Comparison of ENCODE assay signal across 11 mouse cellular contexts in the genomic region with DNA sequence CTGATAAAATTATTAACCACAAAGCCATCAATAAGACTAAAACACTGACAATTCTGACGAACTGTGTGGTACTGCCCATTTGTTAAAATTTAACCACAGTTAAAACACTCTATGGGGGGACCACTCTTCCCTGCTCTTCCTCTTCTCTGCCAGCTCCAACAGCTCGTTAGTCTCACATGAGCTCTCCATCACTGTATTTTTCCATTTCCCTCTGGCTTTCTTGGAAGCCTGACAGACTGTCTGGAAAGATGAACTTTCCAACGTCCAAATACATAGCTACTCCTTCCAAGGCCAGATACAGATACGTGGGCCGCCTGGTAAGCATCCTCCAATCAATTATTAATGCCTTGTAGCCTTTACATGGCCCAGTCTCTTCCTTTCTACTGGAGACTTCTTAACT. TPM values are rescaled to one million over a fixed set of nuclear protein-coding genes. Genes with fewer than 3 reads are reported as not detected.
A peak's percentile ranks its signal among the peaks of the same experiment; 100 is the strongest.
DNase-seq lines count a peak whose midpoint lies in the region; TF ChIP-seq lines count a peak whose summit lies in the region.
"Had no signal": no experiment of that assay in that cellular context is flagged by ENCODE, and none has a peak within 500 bp of the region (broad histone marks: within the 10 kb centered on the region; RNA-seq: fewer than 3 reads in every experiment).

No protein-coding gene starts in this region.

- WGBS in heart, adult 2 months: 32% methylated on average over 5 of the region's 5 CpGs
- WGBS in liver, adult 2 months: 17% methylated on average over 5 of the region's 5 CpGs

- no peak overlapping the region for H3K9ac ChIP-seq in heart, adult 2 months (ENCODE audit: low read depth, low read length)
- no peak overlapping the region for H3K9ac ChIP-seq in liver, adult 2 months (ENCODE audit: low read depth, low read length)
- H3K9ac ChIP-seq: embryonic facial prominence, embryonic 15.5 days had no signal

- H3K79me2 ChIP-seq in heart, adult 2 months (replicated peaks; ENCODE audit: control insufficient read depth, insufficient read depth, low read length): peaks cover 2% of the 10 kb centered on the region; the same call in 1 of the 2 replicates
- peaks cover 27% of the 10 kb centered on the region; the same call in 1 of the 2 replicates for H3K79me2 ChIP-seq in liver, adult 2 months (ENCODE audit: control insufficient read depth, insufficient read depth, low read length)

- H3K36me3 ChIP-seq in heart, adult 2 months (ENCODE audit: control insufficient read depth, insufficient read depth, low read length): no peaks in the 10 kb centered on the region; the same call in 1 of the 2 replicates
- 0 out of 2 replicates have a peak, but pooled peaks cover under 1% of the 10 kb centered on the region for H3K36me3 ChIP-seq in liver, adult 2 months (ENCODE audit: control insufficient read depth, insufficient read depth, low read length)
- H3K36me3 ChIP-seq: embryonic facial prominence, embryonic 15.5 days had no signal

- H3K4me1 ChIP-seq in heart, adult 2 months (ENCODE audit: control insufficient read depth, insufficient read depth, low read length): peaks cover 5% of the 10 kb centered on the region
- H3K4me1 ChIP-seq in liver, adult 2 months (ENCODE audit: control insufficient read depth, insufficient read depth, low read length): peaks cover 21% of the 10 kb centered on the region
- H3K4me1 ChIP-seq: embryonic facial prominence, embryonic 15.5 days had no signal

- DNase-seq in heart, adult 18-20 months: peak; percentile 66 to 68
- no peak for DNase-seq in heart, adult 2 months
- DNase-seq in liver, adult 2 months (ENCODE audit: extremely low read depth, low read depth, low spot score): peak; percentile 72
- no peak for DNase-seq in liver
- DNase-seq in cerebellum, adult 8-10 months: peak; percentile 59
- DNase-seq in lung, postnatal 14 days: peak; percentile 30
- no peak for DNase-seq in ovary, postnatal 10 days (ENCODE audit: low spot score)
- DNase-seq: retina, postnatal 1 day had no signal

- no peak for TF ChIP-seq EP300 in heart, adult 2 months (IDR thresholded peaks at IDR 0.05; ENCODE audit: insufficient read depth, low read depth, low read length)

- H3K27me3 ChIP-seq in heart, adult 2 months (ENCODE audit: control insufficient read depth, insufficient read depth, low read length): no peaks in the 10 kb centered on the region
- no peaks in the 10 kb centered on the region for H3K27me3 ChIP-seq in liver, adult 2 months (ENCODE audit: control insufficient read depth, insufficient read depth, low read length)
- H3K27me3 ChIP-seq: CH12.LX; embryonic facial prominence, embryonic 15.5 days had no signal

- no peak for TF ChIP-seq POLR2A in heart, adult 2 months (IDR thresholded peaks at IDR 0.05; ENCODE audit: insufficient read depth, low read depth, low read length)
- no peak for TF ChIP-seq POLR2A in liver, adult 2 months (IDR thresholded peaks at IDR 0.05; ENCODE audit: extremely low read depth, insufficient read depth, low read length)

- H3K27ac ChIP-seq in heart, adult 2 months: no peak overlapping the region
- no peak overlapping the region for H3K27ac ChIP-seq in liver, adult 2 months (replicated peaks; ENCODE audit: insufficient read depth, low read depth, low read length)
- H3K27ac ChIP-seq: embryonic facial prominence, embryonic 15.5 days had no signal

- TF ChIP-seq CTCF in heart, adult 2 months (IDR thresholded peaks at IDR 0.05): no peak
- no peak for TF ChIP-seq CTCF in liver, adult 2 months (IDR thresholded peaks at IDR 0.05; ENCODE audit: low read depth, low read length)

- intact Hi-C loops in heart, adult 2 months (cut with DNase I): no loop called here

- no peak overlapping the region for H3K4me3 ChIP-seq in heart, adult 2 months
- no peak overlapping the region for H3K4me3 ChIP-seq in liver, adult 2 months (ENCODE audit: insufficient read depth, low read depth, low read length)
- H3K4me3 ChIP-seq: embryonic facial prominence, embryonic 15.5 days; myocyte had no signal

RNA-seq across cellular contexts. Expression of gene Slc16a10, which starts 38.3 kb away (rescaled TPM):
- total RNA-seq in heart, adult 18-20 months (2021): 10 to 100 TPM; 18.8 to 21.7 TPM
- total RNA-seq in heart, adult 2 months (2021): 10 to 100 TPM; 21.0 to 21.9 TPM
- 15.3 and 28.3 TPM in 2 replicates for polyA plus RNA-seq in heart, adult 2 months (2012; rRNA removed)
- total RNA-seq in liver, adult 2 months (2014; rRNA removed): 72.2 and 76.0 TPM in 2 replicates
- polyA plus RNA-seq in liver, adult 2 months (2012; rRNA removed): 55.4 and 61.4 TPM in 2 replicates

Comparison
In these comparisons a context has a peak if more than half of its experiments do, and no peak if none do; other contexts are left out.
1. DNase-seq: peak in heart, adult 18-20 months (2 of 2), liver, adult 2 months (single experiment), cerebellum, adult 8-10 months (single experiment) and lung, postnatal 14 days (single experiment); none in heart, adult 2 months (0 of 2), liver (single experiment) and ovary, postnatal 10 days (single experiment).